Mouse (Mus musculus) midbrain, embryonic 14.5 days (tissue): ENCODE data around the gene Klk1b21. TPM values are rescaled to one million over a fixed set of nuclear protein-coding genes. Genes with fewer than 3 reads are reported as not detected.
"Not testable (repeated sequence)": the region's sequence is repeated elsewhere in the genome, so short reads cannot be mapped to it uniquely, and the experiment has no call there.

Source experiments
- ATAC-seq: fragments of 200-750 bp; cut with Nextera tagmentation; 2 replicates; pipeline ENCODE4 v1.8.0; 2017; ENCODE audit warnings: moderate number of reproducible peaks, moderate library complexity; ENCODE audit not compliant: low FRiP score, low TSS enrichment
- DNase-seq: peaks from one replicate; pipeline ENCODE4 v3.0.0-alpha.2; 2015
- H3K27ac ChIP-seq: fragments of 300-500 bp; sonication (generic); replicated peaks from 2 replicates; pipeline ENCODE4 v1.5.1; 2014; ENCODE audit warnings: mild to moderate bottlenecking, low read depth, low read length, moderate library complexity
- H3K27me3 ChIP-seq: fragments of 300-500 bp; sonication (generic); 2 replicates; pipeline ENCODE4 v1.6.1; 2014; ENCODE audit warnings: low read length, control low read depth, mixed read lengths; ENCODE audit not compliant: control insufficient read depth, insufficient read depth
- H3K36me3 ChIP-seq: fragments of 300-500 bp; sonication (generic); 2 replicates; pipeline ENCODE4 v1.6.1; 2014; ENCODE audit warnings: low read length, control low read depth; ENCODE audit not compliant: control insufficient read depth, insufficient read depth
- H3K4me1 ChIP-seq: fragments of 300-500 bp; sonication (generic); 2 replicates; pipeline ENCODE4 v1.6.1; 2014; ENCODE audit warnings: mild to moderate bottlenecking, antibody characterized with exemption, low read length, control low read depth; ENCODE audit not compliant: control insufficient read depth, insufficient read depth
- H3K4me2 ChIP-seq: fragments of 300-500 bp; sonication (generic); 2 replicates; pipeline ENCODE4 v1.6.1; 2014; ENCODE audit warnings: mild to moderate bottlenecking, low read length, moderate library complexity
- H3K4me3 ChIP-seq: fragments of 300-500 bp; sonication (generic); replicated peaks from 2 replicates; pipeline ENCODE4 v1.5.1; 2014; ENCODE audit warnings: low read depth, low read length
- H3K9ac ChIP-seq: fragments of 300-500 bp; sonication (generic); replicated peaks from 2 replicates; pipeline ENCODE4 v1.6.1; 2014; ENCODE audit warnings: mild to moderate bottlenecking, low read length, moderate library complexity
- H3K9me3 ChIP-seq: fragments of 300-500 bp; sonication (generic); 2 replicates; pipeline ENCODE4 v1.6.1; 2016; ENCODE audit warnings: low read length, control low read depth, mixed read lengths; ENCODE audit not compliant: control insufficient read depth
- WGBS: fragments of 180-500 bp; shearing (Covaris S2); extraction: QIAGEN DNeasy Blood & Tissue Kit; methylation state at CpG from one replicate; pipeline ENCODE4 v1.1.7; 2014; 5-methylcytosine and 5-hydroxymethylcytosine counted together
- polyA plus RNA-seq: library from polyadenylated mRNA; unstranded; fragments of >200 nt; fragmentation: Nextera tagmentation; extraction: Ambion mirVana; gene quantifications from 2 replicates; pipeline ENCODE4 v1.2.1, GENCODE M21; 2014

The Klk1b21 gene
- not detected in 2 replicates for polyA plus RNA-seq

DNA sequence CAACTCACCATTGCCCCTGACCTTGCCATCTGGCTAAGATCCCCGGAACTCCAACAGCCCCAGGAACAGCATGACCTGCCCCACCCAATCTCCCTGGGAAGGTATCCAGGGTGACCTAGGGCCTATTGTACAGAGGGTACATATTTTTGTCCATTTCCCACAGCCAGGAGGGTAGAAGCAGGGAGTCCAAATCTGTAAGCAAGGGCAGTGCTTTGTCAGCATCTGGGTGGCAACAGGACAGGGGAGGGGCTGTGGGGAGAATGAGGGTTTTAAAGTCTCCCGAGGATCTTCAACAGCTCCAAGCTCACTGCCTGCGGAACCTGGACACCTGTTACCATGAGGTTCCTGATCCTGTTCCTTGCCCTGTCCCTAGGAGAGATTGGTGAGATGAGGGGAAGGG, at the start of gene Klk1b21:
Gene Klk1b21 (plus strand): TSS at position 301 of the 400 bp plus-strand sequence.
- not testable (repeated sequence) for DNase-seq, H3K27ac ChIP-seq, H3K27me3 ChIP-seq, ATAC-seq, H3K9ac ChIP-seq, H3K4me2 ChIP-seq, H3K36me3 ChIP-seq, H3K9me3 ChIP-seq, H3K4me3 ChIP-seq, H3K4me1 ChIP-seq
- 83% methylated on average over 3 of the region's 3 CpGs for WGBS

GRCm38 (mm10) chr7:44072117-44072516, 30.0 kb upstream of the Klk1b21 start:
- Histone ChIP-seq H3K27me3 (no peaks in the 10 kb centered on the region), H3K27ac (no peak overlapping the region), H3K4me3 (no peak overlapping the region), H3K4me2 (no peak overlapping the region), H3K9me3 (no peaks in the 10 kb centered on the region), H3K9ac (no peak overlapping the region), H3K4me1 (no peaks in the 10 kb centered on the region), H3K36me3 (no peaks in the 10 kb centered on the region)
- no peak for DNase-seq
- ATAC-seq = no peak
- WGBS = 82% methylated on average over 2 of the region's 2 CpGs

DNA sequence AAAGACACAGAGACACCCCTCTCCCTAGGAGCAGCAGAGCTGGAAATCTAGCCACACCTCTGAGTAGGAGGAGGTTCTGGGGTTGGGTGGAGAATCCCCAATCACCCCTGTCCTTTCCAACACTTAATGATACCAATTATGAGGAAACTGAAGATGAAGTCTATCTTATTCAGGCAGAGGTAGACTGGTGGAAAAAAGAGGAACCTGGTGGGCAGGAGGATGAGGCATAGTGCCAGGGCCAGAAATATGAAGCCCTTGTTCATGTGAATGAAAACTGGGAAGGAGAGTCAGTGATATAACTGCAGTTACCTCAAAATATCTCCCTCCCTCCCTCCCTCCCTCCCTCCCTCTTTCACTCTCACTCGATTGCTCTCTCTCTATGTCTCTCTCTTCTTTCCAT, 24.4 kb upstream of the Klk1b21 start:
- Histone ChIP-seq H3K27me3 (no peaks in the 10 kb centered on the region), H3K4me1 (no peaks in the 10 kb centered on the region), H3K4me3 (no peak overlapping the region), H3K27ac (no peak overlapping the region), H3K9me3 (no peaks in the 10 kb centered on the region), H3K36me3 (no peaks in the 10 kb centered on the region), H3K9ac (no peak overlapping the region), H3K4me2 (no peak overlapping the region)
- 55% methylated on average over 1 of the region's 1 CpGs for WGBS
- no peak for ATAC-seq
- no peak for DNase-seq

- DNase-seq (no peak), ATAC-seq (no peak)
- H3K4me1 ChIP-seq = no peaks in the 10 kb centered on the region
- no peak overlapping the region for H3K9ac ChIP-seq
- no peaks in the 10 kb centered on the region for H3K27me3 ChIP-seq
- H3K9me3 ChIP-seq = no peaks in the 10 kb centered on the region
- no peak overlapping the region for H3K4me3 ChIP-seq
- 90% methylated on average over 1 of the region's 1 CpGs for WGBS
- H3K36me3 ChIP-seq = no peaks in the 10 kb centered on the region
- no peak overlapping the region for H3K4me2 ChIP-seq
- no peak overlapping the region for H3K27ac ChIP-seq
Measured at GRCm38 (mm10) chr7:44096111-44096510, 6.0 kb upstream of the Klk1b21 start.

GRCm38 (mm10) chr7:44112373-44112772, 10.2 kb downstream of the Klk1b21 start, which contains the start of gene Klk1b22:
TSS of gene Klk1b22 (plus strand) at chr7:44112673.
- Histone ChIP-seq H3K4me3 (no peak within 1 kb of the TSS), H3K4me2 (no peak within 1 kb of the TSS), H3K27me3 (no peaks in the 10 kb centered on the region), H3K4me1 (no peaks in the 10 kb centered on the region), H3K9ac (no peak within 1 kb of the TSS), H3K36me3 (no peaks in the 10 kb centered on the region), H3K27ac (no peak within 1 kb of the TSS), H3K9me3 (no peaks in the 10 kb centered on the region)
- WGBS = 75% methylated on average over 4 of the region's 4 CpGs
- DNase-seq (no peak), ATAC-seq (no peak)

GRCm38 (mm10) chr7:44123445-44123844, 21.3 kb downstream of the Klk1b21 start:
- no peak for ATAC-seq
- no peak for DNase-seq
- Histone ChIP-seq H3K27me3 (no peaks in the 10 kb centered on the region), H3K36me3 (no peaks in the 10 kb centered on the region), H3K4me1 (no peaks in the 10 kb centered on the region), H3K9me3 (no peaks in the 10 kb centered on the region), H3K27ac (no peak overlapping the region), H3K4me2 (no peak overlapping the region), H3K4me3 (no peak overlapping the region), H3K9ac (no peak overlapping the region)
- 90% methylated on average over 6 of the region's 6 CpGs for WGBS

GRCm38 (mm10) chr7:44136467-44136866, 34.3 kb downstream of the Klk1b21 start, which contains the start of gene Klk1b16:
TSS of gene Klk1b16 (plus strand) at chr7:44136767.
- no peak within 1 kb of the TSS for H3K27ac ChIP-seq
- H3K4me1 ChIP-seq = no peaks in the 10 kb centered on the region
- ATAC-seq (no peak), DNase-seq (no peak)
- H3K9me3 ChIP-seq = no peaks in the 10 kb centered on the region
- H3K36me3 ChIP-seq = no peaks in the 10 kb centered on the region
- no peak within 1 kb of the TSS for H3K4me3 ChIP-seq
- WGBS = 90% methylated on average over 3 of the region's 3 CpGs
- H3K27me3 ChIP-seq = no peaks in the 10 kb centered on the region
- H3K4me2 ChIP-seq = no peak within 1 kb of the TSS
- H3K9ac ChIP-seq = no peak within 1 kb of the TSS

Other genes starting within 250 kb of the Klk1b21 start
- gene Klk4, start 221.2 kb upstream of the Klk1b21 start, polyA plus RNA-seq = not detected in 2 replicates
- not detected in 2 replicates for gene Klk15, start 168.6 kb upstream of the Klk1b21 start, polyA plus RNA-seq
- not detected in 2 replicates for gene Klk1b8, start 151.7 kb upstream of the Klk1b21 start, polyA plus RNA-seq
- gene Klk1b1, start 135.6 kb upstream of the Klk1b21 start, polyA plus RNA-seq = not detected in 2 replicates
- not detected in 2 replicates for gene Klk1b9, start 126.3 kb upstream of the Klk1b21 start, polyA plus RNA-seq
- gene Klk1b11, start 106.5 kb upstream of the Klk1b21 start, polyA plus RNA-seq = not detected in 2 replicates
- gene Klk1b26, start 90.2 kb upstream of the Klk1b21 start, polyA plus RNA-seq = not detected in 2 replicates
- not detected in 2 replicates for gene Klk1b27, start 50.0 kb upstream of the Klk1b21 start, polyA plus RNA-seq
- not detected in 2 replicates for gene Klk1b22, start 10.3 kb downstream of the Klk1b21 start, polyA plus RNA-seq
- not detected in 2 replicates for gene Klk1b16, start 34.4 kb downstream of the Klk1b21 start, polyA plus RNA-seq
- not detected in 2 replicates for gene Klk1b24, start 85.9 kb downstream of the Klk1b21 start, polyA plus RNA-seq
- gene Klk1b3, start 95.9 kb downstream of the Klk1b21 start, polyA plus RNA-seq = not detected in 2 replicates
- not detected in 2 replicates for gene Klk1b4, start 105.1 kb downstream of the Klk1b21 start, polyA plus RNA-seq
- gene Klk1b5, start 113.6 kb downstream of the Klk1b21 start, polyA plus RNA-seq = not detected in 2 replicates
- not detected in 2 replicates for gene Klk1, start 123.0 kb downstream of the Klk1b21 start, polyA plus RNA-seq
- gene Gm36864, start 133.8 kb downstream of the Klk1b21 start, polyA plus RNA-seq = not detected in 2 replicates
- 1.3 and 1.8 TPM in 2 replicates for gene 1700028J19Rik, start 144.4 kb downstream of the Klk1b21 start, polyA plus RNA-seq
- gene 2410002F23Rik, start 144.4 kb downstream of the Klk1b21 start, polyA plus RNA-seq = 199 and 211 TPM in 2 replicates
- not detected in 2 replicates for gene Acp4, start 155.1 kb downstream of the Klk1b21 start, polyA plus RNA-seq
- 1.8 TPM in 1 of 2 replicates, not detected in the other for gene Gm15517, start 159.1 kb downstream of the Klk1b21 start, polyA plus RNA-seq
- 4.6 and 4.7 TPM in 2 replicates for gene Clec11a, start 204.6 kb downstream of the Klk1b21 start, polyA plus RNA-seq
- gene Shank1, start 207.9 kb downstream of the Klk1b21 start, polyA plus RNA-seq = 35.1 and 37.8 TPM in 2 replicates